Mouse (Mus musculus): Measurements from ENCODE around the gene Unc79. TPM values are rescaled to one million over a fixed set of nuclear protein-coding genes. Genes with fewer than 3 reads are reported as not detected.

Unc79 gene
- total and polyA plus RNA-seq, 2 experiments from 2014 or later: 6.7 to 39.5 TPM

DNA sequence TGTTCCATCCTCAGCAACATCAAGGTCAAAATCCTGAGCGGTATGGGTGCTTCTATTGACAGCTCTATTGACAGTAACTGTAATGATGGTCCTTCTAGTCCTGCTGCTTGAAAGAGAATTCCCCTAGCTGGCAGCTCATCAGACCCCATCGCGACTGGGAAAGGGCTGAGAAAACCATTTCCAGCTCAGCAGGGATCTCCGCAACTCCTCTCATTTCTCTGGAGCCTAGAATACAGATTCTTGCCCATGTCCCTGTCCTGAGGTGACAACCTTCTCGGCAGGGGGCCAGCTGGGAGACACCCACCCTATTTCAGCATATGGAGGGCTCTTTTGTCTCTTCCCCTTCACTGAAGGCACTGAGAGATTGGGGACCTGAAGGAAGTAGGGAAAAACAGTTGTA, 244.3 kb downstream of the Unc79 start:
- WGBS: 67% methylated on average over 5 of the region's 5 CpGs
- no peak for TF ChIP-seq CTCF (IDR thresholded peaks at IDR 0.05)
- no peaks in the 10 kb centered on the region for H3K4me1 ChIP-seq (ENCODE audit: insufficient read depth, low read length)

DNA sequence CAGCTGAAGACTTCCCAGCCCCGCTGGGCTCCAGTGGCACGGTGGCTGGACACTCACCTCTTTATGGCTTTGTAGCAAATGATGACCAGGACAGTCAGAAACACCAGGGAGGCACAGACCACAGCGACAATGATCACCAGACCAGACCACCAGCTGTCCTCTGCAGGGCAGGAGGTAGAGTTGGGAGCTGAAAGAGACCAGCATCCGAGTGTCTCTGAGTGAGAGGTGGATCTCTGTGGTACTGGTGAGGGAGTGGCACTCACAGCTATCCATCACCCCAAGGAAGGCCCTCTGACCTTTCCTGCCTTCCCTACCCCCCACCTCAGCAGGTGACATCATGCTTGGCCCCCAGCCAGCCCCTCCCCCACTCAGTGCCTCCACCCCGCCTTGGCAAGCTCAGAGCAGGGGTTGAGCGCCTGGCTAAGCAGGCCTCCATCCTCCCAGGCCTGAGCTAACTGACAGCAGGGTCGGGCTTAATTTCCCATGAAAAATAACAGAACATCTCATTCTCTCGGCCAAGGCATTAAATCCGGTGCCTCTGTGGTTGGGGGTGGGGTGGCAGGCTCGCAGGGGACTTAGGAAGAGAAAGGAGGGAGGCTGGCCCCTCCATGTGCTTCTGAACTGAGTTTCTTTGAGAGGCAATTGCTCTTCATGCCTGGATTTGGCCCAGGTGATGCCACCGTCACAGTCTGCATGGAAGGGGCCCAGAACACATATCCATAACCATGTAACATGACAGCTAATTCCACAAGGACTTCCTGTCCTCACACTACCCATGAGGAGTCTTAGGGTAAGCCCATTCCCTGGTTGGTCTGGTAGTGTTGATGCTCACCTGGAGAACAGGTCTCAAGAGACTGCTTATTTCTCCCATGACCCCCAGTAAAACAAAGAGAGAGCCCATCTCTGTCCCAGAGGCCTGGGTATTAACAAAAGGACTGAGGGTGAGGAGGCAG, 254.2 kb downstream of the Unc79 start:
- no peak overlapping the region for H3K4me2 ChIP-seq (ENCODE audit: low read depth, low read length, poor library complexity, severe bottlenecking)

More for the DNA sequence above, 244.3 kb downstream of the Unc79 start:
- Histone ChIP-seq H3K4me3 (ENCODE audit: low read depth, low read length) (no peak overlapping the region), H3K36me3 (ENCODE audit: insufficient read depth, low read length) (no peaks in the 10 kb centered on the region), H3K9me3 (ENCODE audit: low read length) (no peaks in the 10 kb centered on the region), H3K9ac (replicated peaks; ENCODE audit: low read length, poor library complexity, severe bottlenecking) (no peak overlapping the region), H3K27me3 (ENCODE audit: insufficient read depth, low read length) (no peaks in the 10 kb centered on the region), H3K4me2 (ENCODE audit: low read depth, low read length, poor library complexity, severe bottlenecking) (no peak overlapping the region), H3K27ac (ENCODE audit: low read depth, low read length) (no peak overlapping the region)
- ATAC-seq (ENCODE audit: low FRiP score) (no peak), DNase-seq (ENCODE audit: low spot score) (no peak)

DNA sequence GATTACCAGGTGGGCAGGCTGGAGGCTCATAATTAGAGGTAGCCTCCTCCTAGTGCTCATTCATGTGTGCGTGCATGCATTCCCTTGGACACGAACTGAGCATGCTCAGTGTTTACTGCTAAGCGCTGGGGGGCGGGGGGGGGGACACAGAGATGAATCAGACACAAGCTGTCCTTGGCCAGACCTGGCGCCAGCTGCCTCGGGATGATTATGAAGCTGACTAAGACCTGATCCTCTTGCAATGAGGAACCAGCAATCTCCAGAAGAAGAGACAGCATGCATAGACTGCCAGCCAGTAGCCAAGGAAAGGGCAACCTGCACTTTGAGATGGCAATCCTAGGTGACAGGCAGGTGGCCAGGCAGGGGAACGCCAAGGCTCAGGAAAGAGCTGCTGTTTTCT, 256.9 kb downstream of the Unc79 start:
- Histone ChIP-seq H3K9me3 (ENCODE audit: low read length) (no peaks in the 10 kb centered on the region), H3K9ac (replicated peaks; ENCODE audit: low read length, poor library complexity, severe bottlenecking) (no peak overlapping the region), H3K27ac (ENCODE audit: low read depth, low read length) (no peak overlapping the region), H3K4me3 (ENCODE audit: low read depth, low read length) (no peak overlapping the region), H3K27me3 (ENCODE audit: insufficient read depth, low read length) (no peaks in the 10 kb centered on the region), H3K4me2 (ENCODE audit: low read depth, low read length, poor library complexity, severe bottlenecking) (no peak overlapping the region), H3K4me1 (ENCODE audit: insufficient read depth, low read length) (no peaks in the 10 kb centered on the region; the same call in 1 of the 2 replicates), H3K36me3 (ENCODE audit: insufficient read depth, low read length) (no peaks in the 10 kb centered on the region)
- TF ChIP-seq CTCF (IDR thresholded peaks at IDR 0.05): no peak
- DNase-seq (ENCODE audit: low spot score): peak; percentile 58
- WGBS: 77% methylated on average over 7 of the region's 7 CpGs
- no peak for ATAC-seq (ENCODE audit: low FRiP score)

More for the DNA sequence above, 254.2 kb downstream of the Unc79 start:
- TF ChIP-seq CTCF (IDR thresholded peaks at IDR 0.05): no peak
- no peak overlapping the region; the same call in 1 of the 2 replicates for H3K27ac ChIP-seq (ENCODE audit: low read depth, low read length)
- no peak overlapping the region for H3K9ac ChIP-seq (replicated peaks; ENCODE audit: low read length, poor library complexity, severe bottlenecking)
- H3K9me3 ChIP-seq (ENCODE audit: low read length): no peaks in the 10 kb centered on the region
- H3K27me3 ChIP-seq (ENCODE audit: insufficient read depth, low read length): no peaks in the 10 kb centered on the region
- ATAC-seq (ENCODE audit: low FRiP score) (peak; percentile 61; the same call in 1 of the 2 replicates), DNase-seq (ENCODE audit: low spot score) (peak; percentile 59)
- no peak overlapping the region for H3K4me3 ChIP-seq (ENCODE audit: low read depth, low read length)
- WGBS: 22% methylated on average over 11 of the region's 11 CpGs
- H3K4me1 ChIP-seq (ENCODE audit: insufficient read depth, low read length): no peaks in the 10 kb centered on the region; the same call in 1 of the 2 replicates
- no peaks in the 10 kb centered on the region for H3K36me3 ChIP-seq (ENCODE audit: insufficient read depth, low read length)

DNA sequence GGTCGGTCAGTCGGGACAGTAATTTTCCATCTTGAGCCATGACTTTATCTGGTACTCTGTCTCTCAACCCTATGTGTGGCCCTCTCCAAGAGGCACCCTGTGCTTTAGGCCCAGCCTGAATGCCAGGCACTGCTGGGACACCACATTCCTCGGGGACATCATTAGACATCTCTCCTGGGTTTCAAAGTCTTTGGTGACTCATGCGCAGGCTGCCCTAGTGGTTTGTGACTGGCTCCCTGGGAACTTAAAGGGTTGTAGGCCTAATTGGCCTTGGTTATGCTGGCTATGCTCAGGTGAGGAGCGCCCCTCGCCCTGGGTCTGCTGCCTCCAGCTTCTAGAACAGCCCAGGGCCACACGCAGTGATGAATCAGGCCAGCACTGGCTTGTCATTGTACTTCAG, 260.9 kb downstream of the Unc79 start:
- no peaks in the 10 kb centered on the region for H3K27me3 ChIP-seq (ENCODE audit: insufficient read depth, low read length)
- H3K4me3 ChIP-seq (ENCODE audit: low read depth, low read length): no peak overlapping the region
- H3K27ac ChIP-seq (ENCODE audit: low read depth, low read length): no peak overlapping the region
- no peak for DNase-seq (ENCODE audit: low spot score)
- no peaks in the 10 kb centered on the region for H3K36me3 ChIP-seq (ENCODE audit: insufficient read depth, low read length)
- TF ChIP-seq CTCF (IDR thresholded peaks at IDR 0.05): no peak
- no peak overlapping the region for H3K4me2 ChIP-seq (ENCODE audit: low read depth, low read length, poor library complexity, severe bottlenecking)
- no peak for ATAC-seq (ENCODE audit: low FRiP score)
- no peak overlapping the region for H3K9ac ChIP-seq (replicated peaks; ENCODE audit: low read length, poor library complexity, severe bottlenecking)
- H3K4me1 ChIP-seq (ENCODE audit: insufficient read depth, low read length): no peaks in the 10 kb centered on the region
- no peaks in the 10 kb centered on the region for H3K9me3 ChIP-seq (ENCODE audit: low read length)
- 96% methylated on average over 7 of the region's 7 CpGs for WGBS

DNA sequence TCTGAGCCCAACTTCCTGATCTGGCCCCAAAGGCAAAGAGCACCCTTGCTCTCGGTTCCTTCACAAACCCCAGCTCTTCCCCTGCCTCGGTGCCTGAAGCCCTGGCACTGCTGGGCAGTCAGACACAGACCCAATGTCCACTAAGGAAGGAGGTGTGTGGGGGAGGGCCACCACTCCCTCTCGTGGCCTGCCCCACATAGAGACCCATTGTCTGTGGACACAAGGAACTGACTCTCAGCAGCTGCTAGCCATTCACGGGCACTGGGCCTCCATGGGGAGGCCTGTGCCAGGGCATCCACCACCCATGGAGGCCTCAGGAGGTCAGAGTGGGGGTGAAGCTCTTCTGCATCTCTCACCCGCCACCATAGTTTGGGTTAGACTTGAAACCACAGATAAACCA, 262.4 kb downstream of the Unc79 start:
- TF ChIP-seq CTCF (IDR thresholded peaks at IDR 0.05): no peak
- ATAC-seq (ENCODE audit: low FRiP score) (no peak), DNase-seq (ENCODE audit: low spot score) (no peak)
- no peak overlapping the region for H3K9ac ChIP-seq (replicated peaks; ENCODE audit: low read length, poor library complexity, severe bottlenecking)
- H3K36me3 ChIP-seq (ENCODE audit: insufficient read depth, low read length): no peaks in the 10 kb centered on the region
- no peak overlapping the region for H3K27ac ChIP-seq (ENCODE audit: low read depth, low read length)
- H3K4me2 ChIP-seq (ENCODE audit: low read depth, low read length, poor library complexity, severe bottlenecking): no peak overlapping the region
- no peaks in the 10 kb centered on the region for H3K4me1 ChIP-seq (ENCODE audit: insufficient read depth, low read length)
- no peak overlapping the region for H3K4me3 ChIP-seq (ENCODE audit: low read depth, low read length)
- WGBS: 54% methylated on average over 5 of the region's 5 CpGs
- no peaks in the 10 kb centered on the region for H3K9me3 ChIP-seq (ENCODE audit: low read length)
- H3K27me3 ChIP-seq (ENCODE audit: insufficient read depth, low read length): no peaks in the 10 kb centered on the region

DNA sequence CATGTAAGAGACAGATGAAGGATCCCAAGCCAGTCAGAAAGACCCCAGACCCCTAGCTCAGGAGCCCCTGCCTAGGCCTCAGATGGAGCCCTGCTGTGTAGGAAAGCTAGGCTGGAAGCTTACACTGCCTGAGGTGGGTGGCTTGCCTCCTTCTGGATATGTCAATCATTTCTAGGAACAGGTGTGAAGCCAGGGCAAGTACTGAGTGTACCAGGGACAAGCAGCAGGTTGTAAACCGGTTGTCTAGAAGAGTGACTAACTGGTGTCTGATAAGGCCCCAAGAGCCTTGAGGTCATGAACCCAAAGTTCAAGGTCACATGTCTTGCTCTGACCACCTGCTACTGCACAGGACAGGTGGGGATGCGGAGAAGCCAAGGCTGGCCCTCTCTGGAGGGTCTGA, 264.9 kb downstream of the Unc79 start:
- no peaks in the 10 kb centered on the region for H3K27me3 ChIP-seq (ENCODE audit: insufficient read depth, low read length)
- DNase-seq (ENCODE audit: low spot score) (no peak), ATAC-seq (ENCODE audit: low FRiP score) (no peak)

More for the DNA sequence above, 264.9 kb downstream of the Unc79 start:
- H3K9me3 ChIP-seq (ENCODE audit: low read length): no peaks in the 10 kb centered on the region
- TF ChIP-seq CTCF (IDR thresholded peaks at IDR 0.05): no peak
- no peak overlapping the region for H3K4me3 ChIP-seq (ENCODE audit: low read depth, low read length)
- no peaks in the 10 kb centered on the region for H3K4me1 ChIP-seq (ENCODE audit: insufficient read depth, low read length)
- H3K4me2 ChIP-seq (ENCODE audit: low read depth, low read length, poor library complexity, severe bottlenecking): no peak overlapping the region
- WGBS: 91% methylated on average over 2 of the region's 2 CpGs
- H3K36me3 ChIP-seq (ENCODE audit: insufficient read depth, low read length): no peaks in the 10 kb centered on the region
- no peak overlapping the region for H3K27ac ChIP-seq (ENCODE audit: low read depth, low read length)
- H3K9ac ChIP-seq (replicated peaks; ENCODE audit: low read length, poor library complexity, severe bottlenecking): no peak overlapping the region
